Comparison of ENCODE assay signal across 24 mouse cellular contexts in genomic region chr3:14857874-14858273, GRCm38 (mm10). TPM values are rescaled to one million over a fixed set of nuclear protein-coding genes. Genes with fewer than 3 reads are reported as not detected.
DNase-seq lines count a peak whose midpoint lies in the region; ATAC-seq and TF ChIP-seq lines count a peak whose summit lies in the region.
"Had no signal": no experiment of that assay in that cellular context is flagged by ENCODE, and none has a peak within 500 bp of the region (broad histone marks: within the 10 kb centered on the region; RNA-seq: fewer than 3 reads in every experiment).

No protein-coding gene starts in this region.

- no peak for TF ChIP-seq EP300 in liver, postnatal 0 days (IDR thresholded peaks at IDR 0.05; ENCODE audit: low read depth)

- ATAC-seq in liver, postnatal 0 days = no peak
- no peak for ATAC-seq in hindbrain, embryonic 12.5 days (ENCODE audit: low FRiP score)
- ATAC-seq: forebrain, embryonic 13.5 days; forebrain, embryonic 15.5 days; forebrain, postnatal 0 days had no signal

- peaks cover 6% of the 10 kb centered on the region for H3K4me1 ChIP-seq in liver, adult 2 months (ENCODE audit: control insufficient read depth, insufficient read depth, low read length)
- H3K4me1 ChIP-seq in liver, postnatal 0 days (ENCODE audit: insufficient read depth) = 0 out of 2 replicates have a peak, but pooled peaks cover 3% of the 10 kb centered on the region
- no peaks in the 10 kb centered on the region; the same call in 1 of the 2 replicates for H3K4me1 ChIP-seq in brown adipose tissue, adult 24 weeks (ENCODE audit: control insufficient read depth, insufficient read depth, insufficient read length, low read length)
- peaks cover 13% of the 10 kb centered on the region for H3K4me1 ChIP-seq in forebrain, embryonic 10.5 days
- 0 out of 2 replicates have a peak, but pooled peaks cover 2% of the 10 kb centered on the region for H3K4me1 ChIP-seq in hindbrain, embryonic 12.5 days

- H3K4me2 ChIP-seq in liver, postnatal 0 days (ENCODE audit: low read depth, low read length) = no peak overlapping the region
- H3K4me2 ChIP-seq in hindbrain, embryonic 12.5 days (replicated peaks) = no peak overlapping the region
- H3K4me2 ChIP-seq: embryonic facial prominence, embryonic 13.5 days; embryonic facial prominence, embryonic 15.5 days; forebrain, embryonic 13.5 days; forebrain, embryonic 15.5 days had no signal

- H3K27ac ChIP-seq in liver, adult 2 months (replicated peaks; ENCODE audit: insufficient read depth, low read depth, low read length) = no peak overlapping the region
- H3K27ac ChIP-seq in liver, postnatal 0 days (ENCODE audit: low read depth) = no peak overlapping the region
- peak overlapping the region; percentile 52; the same call in 1 of the 2 replicates for H3K27ac ChIP-seq in brown adipose tissue, adult 24 weeks (replicated peaks; ENCODE audit: low read depth, low read length)
- no peak overlapping the region for H3K27ac ChIP-seq in forebrain, embryonic 10.5 days
- H3K27ac ChIP-seq in hindbrain, embryonic 12.5 days = no peak overlapping the region
- H3K27ac ChIP-seq: embryonic facial prominence, embryonic 13.5 days; embryonic facial prominence, embryonic 15.5 days; forebrain, embryonic 13.5 days; forebrain, embryonic 15.5 days had no signal

- WGBS in liver, adult 2 months = 70% methylated on average over 3 of the region's 3 CpGs
- WGBS in liver, postnatal 0 days (ENCODE audit: insufficient replicate concordance) = 71% methylated on average over 3 of the region's 3 CpGs
- WGBS in forebrain, embryonic 10.5 days = 89% methylated on average over 3 of the region's 3 CpGs
- 87% methylated on average over 3 of the region's 3 CpGs for WGBS in hindbrain, embryonic 12.5 days

- TF ChIP-seq CTCF in liver, adult 2 months (IDR thresholded peaks at IDR 0.05; ENCODE audit: low read depth, low read length) = no peak
- TF ChIP-seq CTCF in liver, postnatal 0 days (IDR thresholded peaks at IDR 0.05; ENCODE audit: low read depth) = no peak

- no peaks in the 10 kb centered on the region for H3K9me3 ChIP-seq in liver, postnatal 0 days (ENCODE audit: low read length)
- H3K9me3 ChIP-seq in forebrain, embryonic 10.5 days = no peaks in the 10 kb centered on the region
- no peaks in the 10 kb centered on the region for H3K9me3 ChIP-seq in hindbrain, embryonic 12.5 days (replicated peaks)
- H3K9me3 ChIP-seq: embryonic facial prominence, embryonic 13.5 days; embryonic facial prominence, embryonic 15.5 days; forebrain, embryonic 13.5 days; forebrain, embryonic 15.5 days had no signal

- H3K9ac ChIP-seq in liver, adult 2 months (ENCODE audit: low read depth, low read length) = no peak overlapping the region
- no peak overlapping the region for H3K9ac ChIP-seq in liver, postnatal 0 days (replicated peaks)
- H3K9ac ChIP-seq in hindbrain, embryonic 12.5 days = no peak overlapping the region
- H3K9ac ChIP-seq: embryonic facial prominence, embryonic 13.5 days; embryonic facial prominence, embryonic 15.5 days; forebrain, embryonic 13.5 days; forebrain, embryonic 15.5 days; forebrain, postnatal 0 days had no signal

- no peaks in the 10 kb centered on the region for H3K79me2 ChIP-seq in liver, adult 2 months (ENCODE audit: control insufficient read depth, insufficient read depth, low read length)

- 0 out of 2 replicates have a peak, but pooled peaks cover 2% of the 10 kb centered on the region for H3K36me3 ChIP-seq in liver, adult 2 months (ENCODE audit: control insufficient read depth, insufficient read depth, low read length)
- H3K36me3 ChIP-seq in liver, postnatal 0 days (replicated peaks; ENCODE audit: insufficient read depth, low read length) = no peaks in the 10 kb centered on the region
- no peaks in the 10 kb centered on the region for H3K36me3 ChIP-seq in forebrain, embryonic 10.5 days (replicated peaks)
- no peaks in the 10 kb centered on the region for H3K36me3 ChIP-seq in hindbrain, embryonic 12.5 days
- H3K36me3 ChIP-seq: embryonic facial prominence, embryonic 13.5 days; embryonic facial prominence, embryonic 15.5 days; forebrain, embryonic 15.5 days had no signal

- H3K27me3 ChIP-seq in liver, adult 2 months (ENCODE audit: control insufficient read depth, insufficient read depth, low read length) = no peaks in the 10 kb centered on the region
- no peaks in the 10 kb centered on the region for H3K27me3 ChIP-seq in liver, postnatal 0 days (ENCODE audit: insufficient read depth, low read length)
- H3K27me3 ChIP-seq in forebrain, embryonic 10.5 days (ENCODE audit: poor library complexity, severe bottlenecking) = no peaks in the 10 kb centered on the region
- H3K27me3 ChIP-seq in hindbrain, embryonic 12.5 days = no peaks in the 10 kb centered on the region
- H3K27me3 ChIP-seq: embryonic facial prominence, embryonic 13.5 days; embryonic facial prominence, embryonic 15.5 days; forebrain, embryonic 13.5 days; forebrain, embryonic 15.5 days had no signal

- peak; percentile 52 for DNase-seq in adrenal gland, postnatal 10 days
- no peak for DNase-seq in adrenal gland, adult 18-20 months (ENCODE audit: low spot score in 2 of 2)
- peak; percentile 34 for DNase-seq in liver, adult 2 months (ENCODE audit: extremely low read depth, low read depth, low spot score)
- no peak for DNase-seq in liver, postnatal 0 days
- peak; percentile 15 for DNase-seq in 3T3-L1 (ENCODE audit: low read depth, low spot score)
- no peak for DNase-seq in forebrain, embryonic 10.5 days (ENCODE audit: extremely low spot score, low spot score)
- DNase-seq: adrenal gland, adult 8-10 months; adrenal gland, postnatal 36 days; cerebellum, adult 11 months; cerebellum, adult 18-20 months; cerebellum, adult 8-10 months; cerebellum, adult 9-11 months; cerebellum, postnatal 14 days; cerebellum, postnatal 36 days; embryo, embryonic 11 days; forebrain, postnatal 0 days had no signal

- TF ChIP-seq POLR2A in liver, adult 2 months (IDR thresholded peaks at IDR 0.05; ENCODE audit: extremely low read depth, insufficient read depth, low read length) = no peak

- H3K4me3 ChIP-seq in liver, adult 2 months (ENCODE audit: insufficient read depth, low read depth, low read length) = no peak overlapping the region
- no peak overlapping the region for H3K4me3 ChIP-seq in liver, postnatal 0 days (ENCODE audit: low read depth, low read length)
- no peak overlapping the region for H3K4me3 ChIP-seq in brown adipose tissue, adult 24 weeks (ENCODE audit: insufficient read depth, low read depth, low read length)
- no peak overlapping the region for H3K4me3 ChIP-seq in forebrain, embryonic 10.5 days
- no peak overlapping the region for H3K4me3 ChIP-seq in hindbrain, embryonic 12.5 days
- H3K4me3 ChIP-seq: embryonic facial prominence, embryonic 13.5 days; embryonic facial prominence, embryonic 15.5 days; erythroblast, embryonic 14.5 days; forebrain, embryonic 13.5 days; forebrain, embryonic 15.5 days had no signal

RNA-seq across cellular contexts. Expression of gene Car3, which starts 5.4 kb away (rescaled TPM):
- 1,000 to 10,000 TPM; 1,701 to 1,775 TPM for total RNA-seq in adrenal gland, postnatal 10 days (2021)
- total RNA-seq in adrenal gland, adult 18-20 months (2021) = 1,000 to 10,000 TPM; 1,123 to 3,019 TPM
- total RNA-seq in liver, adult 2 months (2014; rRNA removed) = 1,504 and 1,617 TPM in 2 replicates
- polyA plus RNA-seq in liver, adult 2 months (2012; rRNA removed) = 1,802 and 2,250 TPM in 2 replicates
- polyA plus RNA-seq in liver, postnatal 0 days (2015; fragmentation: Nextera tagmentation; extraction: Ambion mirVana) = 38.8 and 39.0 TPM in 2 replicates
- 5,717 and 6,809 TPM in 2 replicates for polyA plus RNA-seq in brown adipose tissue, adult 24 weeks (2012; ENCODE audit: insufficient read depth, insufficient read length, missing spikeins)
- 2.2 and 3.4 TPM in 2 replicates for polyA plus RNA-seq in forebrain, embryonic 10.5 days (2016; fragmentation: Nextera tagmentation; extraction: Ambion mirVana)
- polyA plus RNA-seq in hindbrain, embryonic 12.5 days (2016; fragmentation: Nextera tagmentation; extraction: Ambion mirVana) = 3.7 and 5.8 TPM in 2 replicates

RNA-seq across cellular contexts. Expression of gene Car2, which starts 28.2 kb away (rescaled TPM):
- total RNA-seq in adrenal gland, postnatal 10 days (2021) = 10 to 100 TPM; 38.0 to 50.9 TPM
- 10 to 100 TPM; 31.1 to 34.7 TPM for total RNA-seq in adrenal gland, adult 18-20 months (2021)
- total RNA-seq in liver, adult 2 months (2014; rRNA removed) = 10.7 and 13.5 TPM in 2 replicates
- polyA plus RNA-seq in liver, adult 2 months (2012; rRNA removed) = 32.8 and 37.5 TPM in 2 replicates
- 901 and 980 TPM in 2 replicates for polyA plus RNA-seq in liver, postnatal 0 days (2015; fragmentation: Nextera tagmentation; extraction: Ambion mirVana)
- 16.9 and 19.2 TPM in 2 replicates for polyA plus RNA-seq in brown adipose tissue, adult 24 weeks (2012; ENCODE audit: insufficient read depth, insufficient read length, missing spikeins)
- 88.4 and 120 TPM in 2 replicates for polyA plus RNA-seq in forebrain, embryonic 10.5 days (2016; fragmentation: Nextera tagmentation; extraction: Ambion mirVana)
- 62.0 and 77.2 TPM in 2 replicates for polyA plus RNA-seq in hindbrain, embryonic 12.5 days (2016; fragmentation: Nextera tagmentation; extraction: Ambion mirVana)

RNA-seq across cellular contexts. Expression of gene Car1, which starts 49.7 kb away (rescaled TPM):
- total RNA-seq in adrenal gland, postnatal 10 days (2021) = 1 to 10 TPM; 2.2 to 3.8 TPM
- not detected for total RNA-seq in adrenal gland, adult 18-20 months (2021)
- 8.3 and 11.2 TPM in 2 replicates for total RNA-seq in liver, adult 2 months (2014; rRNA removed)
- polyA plus RNA-seq in liver, adult 2 months (2012; rRNA removed) = 8.1 and 9.3 TPM in 2 replicates
- polyA plus RNA-seq in liver, postnatal 0 days (2015; fragmentation: Nextera tagmentation; extraction: Ambion mirVana) = 74.1 and 78.4 TPM in 2 replicates
- 0.87 and 1.2 TPM in 2 replicates for polyA plus RNA-seq in brown adipose tissue, adult 24 weeks (2012; ENCODE audit: insufficient read depth, insufficient read length, missing spikeins)
- polyA plus RNA-seq in forebrain, embryonic 10.5 days (2016; fragmentation: Nextera tagmentation; extraction: Ambion mirVana) = 0.12 TPM in 1 of 2 replicates, not detected in the other
- polyA plus RNA-seq in hindbrain, embryonic 12.5 days (2016; fragmentation: Nextera tagmentation; extraction: Ambion mirVana) = 0.23 TPM in 1 of 2 replicates, not detected in the other
- total RNA-seq: ES-E14 had no signal
- polyA plus RNA-seq: forebrain, embryonic 13.5 days; forebrain, embryonic 15.5 days had no signal

Comparison
In these comparisons a context has a peak if more than half of its experiments do, and no peak if none do; other contexts are left out.
1. DNase-seq: peak in adrenal gland, postnatal 10 days (single experiment), liver, adult 2 months (single experiment) and 3T3-L1 (single experiment); none in adrenal gland, adult 18-20 months (0 of 2), liver, postnatal 0 days (single experiment) and forebrain, embryonic 10.5 days (single experiment).
2. RNA of gene Car3, which starts 5.4 kb away (polyA plus RNA-seq): 5,717 to 6,809 TPM in brown adipose tissue, adult 24 weeks and 1,802 to 2,250 TPM in liver, adult 2 months; 38.8 to 39.0 TPM in liver, postnatal 0 days, 3.7 to 5.8 TPM in hindbrain, embryonic 12.5 days and 2.2 to 3.4 TPM in forebrain, embryonic 10.5 days; every median in the first group is over 10 times any median in the second.